Mouse (Mus musculus): ENCODE measurements around the gene Bmf.

DNA sequence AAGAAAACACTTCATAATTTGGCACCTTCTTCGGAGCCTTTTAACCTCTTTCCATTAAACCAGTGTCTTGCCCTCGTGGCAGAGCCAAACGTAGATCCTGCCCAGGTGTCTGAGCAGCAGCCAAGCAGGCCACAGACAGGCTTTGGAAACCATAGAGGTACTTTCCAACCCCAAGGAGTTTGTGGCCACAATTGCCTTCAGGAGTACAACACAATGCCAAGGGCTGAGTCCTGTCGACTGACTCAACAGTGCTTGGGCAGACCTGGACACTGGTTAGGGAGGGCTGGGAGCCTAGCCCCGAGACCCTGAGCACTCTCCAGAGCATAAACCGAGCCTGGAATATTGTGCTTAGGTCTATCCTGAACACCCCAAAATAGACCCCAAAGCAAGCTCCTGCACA is 13.4 kb downstream of the Bmf start:
- TF ChIP-seq CTCF (IDR thresholded peaks at IDR 0.05; ENCODE audit: low read depth) (no peak), EP300 (optimal IDR thresholded peaks at IDR 0.05) (no peak)

Measured in stomach, postnatal 0 days (tissue).